Mouse (Mus musculus): ENCODE results near the gene Gm42417. TPM values are rescaled to one million over a fixed set of nuclear protein-coding genes. Genes with fewer than 3 reads are reported as not detected.
"Not testable (repeated sequence)": the region's sequence is repeated elsewhere in the genome, so short reads cannot be mapped to it uniquely, and the experiment has no call there.

The Gm42417 gene
- total RNA-seq, 4 experiments from 2014 or later, result not detected

DNA sequence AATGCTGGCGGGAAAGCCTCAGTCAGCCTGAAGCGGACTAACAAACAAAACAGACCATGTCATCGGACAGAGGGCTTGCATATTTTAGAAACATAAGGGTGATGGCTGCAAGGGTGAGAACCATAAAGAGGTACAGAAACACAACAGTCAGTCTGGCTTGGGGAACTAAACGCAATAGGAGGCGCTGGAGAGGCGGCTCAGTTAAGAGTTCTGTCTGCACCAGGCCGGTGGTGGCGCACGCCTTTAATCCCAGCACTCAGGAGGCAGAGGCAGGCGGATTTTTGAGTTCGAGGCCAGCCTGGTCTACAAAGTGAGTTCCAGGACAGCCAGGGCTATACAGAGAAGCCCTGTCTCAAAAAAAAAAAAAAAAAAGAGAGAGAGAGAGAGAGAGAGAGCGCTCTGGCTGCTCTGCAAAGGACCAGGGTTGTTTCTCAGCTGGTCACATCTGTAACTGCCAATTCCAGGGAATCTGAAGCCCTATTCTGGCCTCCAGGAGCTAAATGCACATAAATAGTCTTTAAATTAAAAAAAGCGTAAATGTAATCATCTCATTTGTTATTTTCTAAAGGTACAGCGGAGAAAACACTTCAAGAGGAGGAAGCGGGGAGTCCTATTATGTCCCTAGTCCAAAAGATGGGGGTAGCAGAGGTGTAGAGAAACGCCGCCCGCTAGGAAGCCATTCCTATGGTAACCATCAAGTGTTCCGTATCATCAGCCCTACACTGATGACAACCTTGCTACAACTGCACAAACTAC lies 6.8 kb upstream of the Gm42417 start:
- DNase-seq (ENCODE audit: low spot score in 2 of 2), result no peak

GRCm38 (mm10) chr1:36545382-36545781 lies 6.2 kb upstream of the Gm42417 start:
- no peak for DNase-seq (ENCODE audit: low spot score in 2 of 2)

GRCm38 (mm10) chr1:36542925-36543324 lies 3.7 kb upstream of the Gm42417 start:
- DNase-seq (ENCODE audit: low spot score in 2 of 2), result no peak

DNA sequence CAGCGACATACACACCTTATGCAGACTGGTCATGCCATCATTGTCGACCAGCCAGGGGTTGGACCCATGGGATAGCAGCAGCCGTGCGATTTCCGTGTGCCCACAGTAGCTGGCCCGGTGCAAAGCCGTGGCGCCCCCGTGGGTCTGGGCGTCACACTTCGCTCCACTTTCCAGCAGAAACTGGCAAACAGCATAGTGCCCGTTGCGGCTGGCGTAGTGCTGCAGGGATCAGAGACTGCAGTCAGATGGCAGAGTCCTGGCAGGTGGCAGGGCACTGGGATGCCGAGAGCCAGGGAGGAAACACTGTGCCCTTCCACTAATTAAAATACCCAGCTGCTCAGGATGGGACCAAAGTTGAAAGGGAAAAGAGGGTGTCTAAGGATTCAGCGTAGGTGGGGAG lies 2.6 kb upstream of the Gm42417 start:
- no peak for DNase-seq (ENCODE audit: low spot score in 2 of 2)

DNA sequence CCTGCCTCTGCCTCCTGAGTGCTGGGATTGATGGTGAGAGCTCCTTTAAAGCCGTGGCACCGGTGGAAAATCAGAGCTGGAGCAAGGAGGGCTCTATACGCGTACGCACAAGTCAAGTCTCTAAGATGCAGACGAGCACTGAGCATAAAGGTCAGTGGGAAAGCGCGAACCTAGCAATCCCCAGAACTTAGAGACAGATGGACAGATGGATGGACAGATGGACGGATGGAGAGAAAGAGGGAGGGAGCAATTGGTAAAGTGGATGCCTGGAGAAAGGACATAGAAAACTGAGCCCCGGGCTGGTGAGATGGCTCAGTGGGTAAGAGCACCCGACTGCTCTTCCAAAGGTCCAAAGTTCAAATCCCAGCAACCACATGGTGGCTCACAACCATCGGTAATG lies 1.6 kb upstream of the Gm42417 start:
- no peak for DNase-seq (ENCODE audit: low spot score in 2 of 2)

DNA sequence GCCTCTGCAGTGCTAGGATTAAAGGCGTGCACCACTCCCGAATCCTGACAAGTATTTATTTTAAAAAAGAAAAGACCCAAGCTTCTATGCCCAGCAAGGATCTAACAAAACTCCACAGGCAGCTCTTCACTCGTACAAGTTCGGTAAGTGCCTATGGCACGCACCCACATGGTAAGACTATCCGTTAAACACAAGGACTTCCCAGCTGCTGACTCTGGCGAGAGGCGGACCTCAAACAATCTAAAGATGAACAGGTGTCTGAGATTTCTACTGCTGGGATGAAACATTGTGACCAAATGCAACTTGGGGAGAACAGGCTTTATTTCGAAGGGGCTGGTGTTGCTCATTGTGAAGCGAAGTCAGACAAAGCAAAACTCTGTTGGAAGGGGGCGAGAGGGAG lies 903 bp upstream of the Gm42417 start:
- DNase-seq (ENCODE audit: low spot score in 2 of 2), result no peak

DNA sequence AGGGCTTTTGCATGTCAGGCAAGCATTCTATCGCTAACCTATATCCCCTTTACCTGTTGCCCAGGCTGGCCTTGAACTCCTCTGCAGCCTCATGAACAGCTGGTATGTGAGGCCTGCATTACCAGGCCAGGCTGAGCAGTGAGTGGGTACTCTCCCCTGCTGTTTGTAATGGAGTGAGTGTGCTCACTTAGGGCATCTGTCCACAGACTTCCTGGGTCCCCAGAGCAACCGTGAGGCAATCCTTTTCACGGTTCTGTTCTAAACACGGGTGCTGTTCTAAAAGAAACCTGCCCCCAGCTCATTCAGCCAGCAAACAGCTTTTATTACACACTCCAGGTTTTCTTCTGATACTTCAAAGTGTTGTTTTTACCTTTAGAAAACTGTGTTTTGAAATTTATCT lies 502 bp downstream of the Gm42417 start:
- DNase-seq (ENCODE audit: low spot score in 2 of 2), result no peak

GRCm38 (mm10) chr1:36536783-36537182 lies 2.4 kb downstream of the Gm42417 start, which contains the start of gene Ankrd23:
Gene Ankrd23 (minus strand): TSS chr1:36536883.
- DNase-seq (ENCODE audit: low spot score in 2 of 2), result not testable (repeated sequence)

- DNase-seq (ENCODE audit: low spot score in 2 of 2), result no peak
Observed at GRCm38 (mm10) chr1:36536397-36536728, 2.9 kb downstream of the Gm42417 start.

DNA sequence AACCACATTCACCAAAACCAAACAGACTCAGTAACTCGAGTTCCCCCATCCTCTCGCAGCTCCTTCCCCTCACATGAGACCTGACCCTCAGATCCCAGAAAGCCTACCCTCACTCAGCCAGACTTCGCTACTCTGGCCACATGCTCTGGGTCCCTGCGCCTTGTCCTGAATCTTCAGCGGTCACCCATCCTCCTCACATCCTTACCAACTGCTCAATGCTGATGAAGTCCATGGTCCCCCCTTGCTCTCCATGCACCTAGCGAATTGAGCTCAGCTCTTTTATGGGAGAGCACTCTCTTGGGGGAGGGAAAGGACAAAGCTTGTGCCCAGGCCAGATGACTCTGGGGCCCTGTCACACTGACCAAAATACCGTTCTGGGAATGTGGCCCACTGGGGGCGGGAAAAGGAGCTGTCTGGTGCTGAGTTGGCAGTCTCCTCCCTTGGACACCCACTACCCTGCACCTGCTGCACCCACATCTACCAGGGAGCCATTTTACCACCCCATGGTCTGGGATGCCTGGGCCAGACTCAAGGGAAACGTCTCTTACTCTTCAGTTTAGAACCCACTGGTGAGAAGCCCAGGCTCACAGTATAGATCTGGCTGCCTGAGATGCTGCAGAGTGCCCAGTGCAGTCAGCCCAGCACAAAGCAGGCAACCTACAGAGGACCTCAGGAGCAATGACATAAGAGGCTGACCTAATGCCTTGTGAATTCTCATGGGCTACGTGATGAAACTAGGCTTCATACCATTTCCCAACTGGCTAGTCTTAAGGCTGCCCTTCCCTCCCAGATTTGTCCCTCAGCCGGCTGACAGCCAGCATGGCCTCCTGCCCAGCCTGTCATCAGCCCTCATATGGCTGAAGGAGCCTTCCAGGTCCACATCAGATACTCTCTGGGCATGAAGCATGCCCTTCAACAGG lies 3.5 kb downstream of the Gm42417 start:
- DNase-seq (ENCODE audit: low spot score in 2 of 2), result no peak

DNA sequence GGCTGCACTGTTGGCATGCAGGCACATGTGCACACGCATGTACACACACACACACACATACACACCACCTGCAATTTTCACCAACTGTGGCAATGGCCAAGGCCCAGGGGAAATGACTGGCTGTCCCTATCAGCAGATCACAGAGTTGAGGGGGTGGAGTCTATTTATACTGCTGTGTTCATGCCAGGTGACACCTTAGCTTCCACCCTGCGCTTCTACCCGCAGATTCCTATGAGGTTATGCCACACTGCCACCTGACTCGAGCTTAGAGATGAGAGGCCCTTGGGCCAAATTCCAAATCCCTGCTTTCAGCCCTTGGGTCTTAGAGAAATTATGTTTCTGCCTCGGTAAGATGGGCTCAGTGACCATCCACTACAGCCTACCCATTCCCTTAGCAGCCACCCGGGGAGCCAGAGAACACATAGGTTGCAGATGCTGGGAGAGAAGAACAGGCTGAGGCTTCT lies 4.6 kb downstream of the Gm42417 start:
- DNase-seq (ENCODE audit: low spot score in 2 of 2), result no peak

DNA sequence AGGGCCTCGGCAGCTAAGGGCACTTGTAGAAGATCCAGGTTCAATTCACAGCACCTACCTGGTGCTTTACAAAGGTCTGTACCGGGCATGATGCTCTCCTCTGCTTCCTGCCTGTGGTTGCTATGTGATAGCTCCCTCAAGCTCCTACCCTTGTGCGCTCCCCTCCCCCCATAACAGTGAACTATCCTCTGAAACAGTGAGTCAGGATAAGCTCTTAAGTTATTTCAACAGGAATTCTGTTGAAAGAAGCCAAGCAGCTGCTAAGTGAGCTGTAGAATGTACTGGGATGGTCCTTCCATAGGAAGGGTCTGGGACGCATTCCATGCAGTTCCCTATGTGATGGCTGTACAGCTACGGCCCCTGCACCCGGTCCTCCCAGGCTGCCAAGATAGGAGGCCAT lies 5.7 kb downstream of the Gm42417 start:
- DNase-seq (ENCODE audit: low spot score in 2 of 2), result no peak

DNA sequence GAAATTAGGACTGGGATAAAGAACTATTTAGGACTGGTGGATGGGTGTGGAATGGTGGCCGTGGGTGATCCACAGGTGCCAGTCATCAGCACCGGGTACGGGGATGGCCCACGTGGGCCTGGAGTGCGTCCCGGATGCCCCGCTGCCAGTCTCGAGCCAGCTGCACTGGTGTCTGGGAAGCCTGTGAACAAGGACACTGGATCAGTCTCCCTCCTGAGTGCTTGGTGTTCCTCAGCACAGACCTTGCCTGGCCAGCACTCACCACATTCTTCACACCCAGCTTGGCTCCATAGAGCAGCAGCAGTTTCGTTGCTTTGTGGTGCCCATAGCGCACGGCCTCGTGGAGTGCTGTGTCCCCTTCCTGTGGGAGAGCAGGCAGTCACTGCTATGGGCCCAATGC lies 7.8 kb downstream of the Gm42417 start:
- no peak for DNase-seq (ENCODE audit: low spot score in 2 of 2)

- DNase-seq (ENCODE audit: low spot score in 2 of 2), result no peak
Observed at GRCm38 (mm10) chr1:36530962-36531361, 8.3 kb downstream of the Gm42417 start.

DNA sequence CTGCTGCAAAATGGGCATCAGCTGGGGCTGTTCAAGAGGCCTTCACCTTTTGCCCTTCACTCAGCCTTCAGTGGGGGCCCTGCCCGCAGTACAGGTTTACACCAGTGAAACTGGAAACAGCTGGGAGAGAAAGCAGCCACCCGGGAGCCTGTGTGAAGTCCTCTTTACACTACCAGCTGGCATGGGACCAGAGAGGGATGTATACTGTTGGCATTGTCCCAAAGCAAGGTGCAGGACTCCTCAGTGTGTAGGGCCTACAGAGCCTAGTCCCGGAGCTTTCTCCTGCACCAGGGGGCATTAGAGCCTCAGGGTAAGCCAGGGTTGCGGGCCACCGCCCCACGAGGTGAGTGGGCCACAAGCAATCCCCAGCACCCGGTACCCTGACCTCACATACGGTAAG lies 8.7 kb downstream of the Gm42417 start:
- no peak for DNase-seq (ENCODE audit: low spot score in 2 of 2)

DNA sequence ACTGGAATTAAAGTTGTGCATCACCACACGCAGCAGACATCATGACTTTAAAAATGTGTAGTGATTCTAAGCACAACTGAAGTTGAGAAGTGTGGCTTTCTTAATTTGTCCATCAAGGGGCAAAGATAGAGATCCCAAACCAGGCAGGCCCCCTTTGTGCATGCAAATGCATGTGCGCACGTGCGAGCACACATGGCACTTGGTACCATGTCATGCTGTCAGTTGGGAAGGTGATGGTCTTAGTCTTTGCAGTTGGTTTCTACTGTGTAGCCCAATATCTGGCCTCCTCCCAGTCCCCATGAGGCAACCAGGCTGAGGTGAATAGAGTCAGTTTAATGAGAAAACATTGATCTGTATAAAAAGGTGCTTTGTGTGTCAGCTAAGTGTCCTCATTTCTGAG lies 9.4 kb downstream of the Gm42417 start:
- DNase-seq (ENCODE audit: low spot score in 2 of 2), result no peak

- no peak for DNase-seq (ENCODE audit: low spot score in 2 of 2)
Observed at GRCm38 (mm10) chr1:36529274-36529673, 10.0 kb downstream of the Gm42417 start.

DNA sequence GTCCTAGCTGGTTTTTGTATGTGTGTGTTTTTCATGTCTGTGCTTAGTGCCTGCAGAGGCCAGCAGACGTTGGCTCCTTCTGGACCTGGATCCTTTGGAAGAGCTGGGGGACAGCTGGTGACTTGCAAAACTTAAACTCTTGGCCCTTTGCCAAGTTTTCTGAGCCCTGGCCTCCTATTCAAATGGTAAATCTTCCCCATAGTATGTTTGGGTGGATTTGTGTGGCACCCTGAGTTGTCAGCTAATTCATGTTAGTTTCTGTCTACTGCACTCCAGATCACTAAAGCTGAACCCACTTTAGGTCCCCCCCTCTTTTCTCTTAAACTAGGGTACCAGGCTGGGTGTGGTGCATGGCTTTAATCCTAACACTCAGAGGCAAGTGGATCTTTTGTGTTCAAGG lies 10.9 kb downstream of the Gm42417 start:
- no peak for DNase-seq (ENCODE audit: low spot score in 2 of 2)

- DNase-seq (ENCODE audit: low spot score in 2 of 2), result no peak
Observed at GRCm38 (mm10) chr1:36526903-36527302, 12.3 kb downstream of the Gm42417 start.

DNA sequence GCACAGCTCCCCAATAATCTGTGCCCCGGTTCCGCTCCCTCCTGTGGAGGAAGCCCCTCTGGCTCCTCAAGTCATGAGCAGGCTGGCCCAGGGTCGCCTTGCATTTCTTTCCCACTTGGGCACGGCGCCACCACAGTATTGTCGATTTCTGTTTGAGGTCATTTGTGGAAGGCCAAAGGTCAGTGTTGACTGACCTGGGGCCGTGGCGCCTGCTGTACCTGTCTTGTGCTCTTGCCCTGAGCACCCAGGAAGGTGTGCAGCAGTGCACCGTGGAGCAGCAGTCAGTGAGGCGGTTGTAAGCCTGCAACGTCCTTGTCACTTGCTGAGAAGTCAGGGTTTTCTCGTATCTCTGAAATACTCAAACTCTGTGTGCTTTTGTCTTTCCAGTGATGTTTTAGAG lies 13.5 kb downstream of the Gm42417 start:
- DNase-seq (ENCODE audit: low spot score in 2 of 2), result no peak

- no peak for DNase-seq (ENCODE audit: low spot score in 2 of 2)
Observed at GRCm38 (mm10) chr1:36524058-36524457, 15.2 kb downstream of the Gm42417 start.

GRCm38 (mm10) chr1:36523332-36524013 lies 15.8 kb downstream of the Gm42417 start:
- no peak for DNase-seq (ENCODE audit: low spot score in 2 of 2)

Measured in left cerebral cortex, adult 8-10 months (tissue).